Mouse (Mus musculus): ENCODE data around the gene Rab40b. TPM values are rescaled to one million over a fixed set of nuclear protein-coding genes. Genes with fewer than 3 reads are reported as not detected.

Rab40b gene
- total and polyA plus RNA-seq, 2 experiments from 2014 or later: 7.6 to 9.9 TPM

GRCm38 (mm10) chr11:121420830-121421552, 32.9 kb upstream of the Rab40b start, which contains the start of gene Fn3krp:
TSS of gene Fn3krp (plus strand) at chr11:121421401.
- peak within 1 kb of the TSS; percentile 67 for H3K4me3 ChIP-seq (ENCODE audit: low read length)
- no peaks in the 10 kb centered on the region for H3K9me3 ChIP-seq (ENCODE audit: low read length)
- 2% methylated on average over 28 of the region's 28 CpGs for WGBS
- peak; percentile 99 for DNase-seq (ENCODE audit: low spot score)
- peak within 1 kb of the TSS; percentile 65 for H3K9ac ChIP-seq (replicated peaks; ENCODE audit: low read length)
- peak within 1 kb of the TSS; percentile 64; the same call in 1 of the 2 replicates for H3K27ac ChIP-seq
- H3K4me1 ChIP-seq (ENCODE audit: insufficient read depth, low read length): 0 out of 2 replicates have a peak, but pooled peaks cover 9% of the 10 kb centered on the region
- H3K36me3 ChIP-seq (ENCODE audit: insufficient read depth, low read length): no peaks in the 10 kb centered on the region
- H3K27me3 ChIP-seq (ENCODE audit: insufficient read depth, low read length): no peaks in the 10 kb centered on the region
- ATAC-seq: peak; percentile 100
- peak within 1 kb of the TSS; percentile 92 for H3K4me2 ChIP-seq (ENCODE audit: low read depth, low read length)
- TF ChIP-seq CTCF (IDR thresholded peaks at IDR 0.05; ENCODE audit: low read depth): peak; percentile 31; the same call in 1 of the 2 replicates

DNA sequence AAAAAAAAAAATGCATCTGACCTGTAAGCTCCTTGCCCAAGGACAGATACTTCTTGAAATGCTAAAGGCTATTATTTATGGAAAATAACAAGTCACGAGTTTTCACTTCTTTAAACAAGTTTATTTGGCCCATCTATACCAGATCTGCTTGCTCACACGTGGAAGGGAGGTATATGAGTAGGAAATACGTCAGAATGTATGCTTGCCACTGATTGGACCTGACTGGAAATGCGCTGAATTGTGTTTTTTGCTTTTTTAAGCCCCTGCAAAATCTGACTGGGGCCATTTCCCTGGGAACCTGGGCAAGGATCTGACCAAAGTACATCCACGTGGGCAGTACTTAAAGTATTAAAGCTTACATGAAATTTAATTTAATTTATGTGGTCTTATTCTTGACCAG, 32.3 kb upstream of the Rab40b start:
- Histone ChIP-seq H3K27ac (no peak overlapping the region), H3K9me3 (ENCODE audit: low read length) (no peaks in the 10 kb centered on the region), H3K27me3 (ENCODE audit: insufficient read depth, low read length) (no peaks in the 10 kb centered on the region), H3K4me3 (ENCODE audit: low read length) (peak overlapping the region; percentile 67; the same call in 1 of the 2 replicates), H3K36me3 (ENCODE audit: insufficient read depth, low read length) (no peaks in the 10 kb centered on the region), H3K4me2 (ENCODE audit: low read depth, low read length) (peak overlapping the region; percentile 92), H3K9ac (replicated peaks; ENCODE audit: low read length) (peak overlapping the region; percentile 65; the same call in 1 of the 2 replicates), H3K4me1 (ENCODE audit: insufficient read depth, low read length) (0 out of 2 replicates have a peak, but pooled peaks cover 9% of the 10 kb centered on the region)
- WGBS: 52% methylated on average over 5 of the region's 5 CpGs
- ATAC-seq (no peak), DNase-seq (ENCODE audit: low spot score) (no peak)
- TF ChIP-seq CTCF (IDR thresholded peaks at IDR 0.05; ENCODE audit: low read depth): no peak

GRCm38 (mm10) chr11:121418932-121419331, 30.9 kb upstream of the Rab40b start:
- 56% methylated on average over 2 of the region's 2 CpGs for WGBS
- Histone ChIP-seq H3K4me1 (ENCODE audit: insufficient read depth, low read length) (0 out of 2 replicates have a peak, but pooled peaks cover 9% of the 10 kb centered on the region), H3K4me3 (ENCODE audit: low read length) (no peak overlapping the region), H3K9me3 (ENCODE audit: low read length) (no peaks in the 10 kb centered on the region), H3K4me2 (ENCODE audit: low read depth, low read length) (no peak overlapping the region), H3K27me3 (ENCODE audit: insufficient read depth, low read length) (no peaks in the 10 kb centered on the region), H3K27ac (no peak overlapping the region), H3K9ac (replicated peaks; ENCODE audit: low read length) (no peak overlapping the region), H3K36me3 (ENCODE audit: insufficient read depth, low read length) (no peaks in the 10 kb centered on the region)
- ATAC-seq: no peak
- TF ChIP-seq CTCF (IDR thresholded peaks at IDR 0.05; ENCODE audit: low read depth): no peak
- no peak for DNase-seq (ENCODE audit: low spot score)

DNA sequence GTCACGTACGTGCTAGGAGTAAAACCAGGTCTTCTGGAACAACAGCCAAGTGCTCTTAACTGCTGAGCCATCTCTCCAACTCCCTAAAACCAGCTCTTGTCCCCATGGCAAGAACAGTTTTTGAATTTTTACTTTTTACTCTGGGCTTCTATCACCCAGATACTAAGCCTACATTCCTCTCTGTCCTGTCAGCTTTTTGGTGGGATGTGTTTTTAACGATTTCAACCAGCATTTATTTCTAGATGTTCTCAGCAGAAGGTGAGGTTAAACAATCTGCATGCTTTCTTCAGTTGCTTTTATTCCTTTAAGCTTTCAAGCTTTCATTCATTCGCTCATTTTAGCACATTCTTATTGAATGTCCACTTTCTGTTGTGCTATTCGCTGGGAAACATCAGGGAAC, 29.9 kb upstream of the Rab40b start:
- Histone ChIP-seq H3K27ac (no peak overlapping the region), H3K4me1 (ENCODE audit: insufficient read depth, low read length) (0 out of 2 replicates have a peak, but pooled peaks cover 9% of the 10 kb centered on the region), H3K9ac (replicated peaks; ENCODE audit: low read length) (no peak overlapping the region), H3K4me2 (ENCODE audit: low read depth, low read length) (no peak overlapping the region), H3K36me3 (ENCODE audit: insufficient read depth, low read length) (no peaks in the 10 kb centered on the region), H3K4me3 (ENCODE audit: low read length) (no peak overlapping the region), H3K27me3 (ENCODE audit: insufficient read depth, low read length) (no peaks in the 10 kb centered on the region), H3K9me3 (ENCODE audit: low read length) (no peaks in the 10 kb centered on the region)
- 87% methylated on average over 5 of the region's 5 CpGs for WGBS
- TF ChIP-seq CTCF (IDR thresholded peaks at IDR 0.05; ENCODE audit: low read depth): no peak
- no peak for DNase-seq (ENCODE audit: low spot score)
- no peak for ATAC-seq

DNA sequence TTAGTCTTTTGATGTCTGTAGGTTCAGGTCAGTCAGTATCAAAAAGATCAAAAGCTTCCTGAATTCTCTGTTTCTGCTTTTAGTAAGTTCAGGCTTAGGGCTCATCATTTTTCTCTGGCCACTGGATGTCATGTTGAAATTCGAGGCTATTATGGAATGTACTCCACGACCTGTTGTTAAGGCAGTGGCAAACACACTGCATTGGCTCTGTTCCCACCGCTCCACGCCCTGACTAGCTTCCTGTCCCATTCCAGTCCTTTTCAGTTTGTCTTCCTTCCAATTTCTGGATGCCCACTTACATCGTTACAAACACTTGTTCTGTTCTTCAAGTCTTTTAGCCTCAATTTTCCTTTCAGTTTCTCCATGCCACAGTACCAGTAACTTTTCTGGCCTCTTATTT, 27.3 kb upstream of the Rab40b start:
- no peak overlapping the region for H3K9ac ChIP-seq (replicated peaks; ENCODE audit: low read length)
- no peaks in the 10 kb centered on the region for H3K27me3 ChIP-seq (ENCODE audit: insufficient read depth, low read length)
- WGBS: 75% methylated on average over 5 of the region's 5 CpGs
- ATAC-seq (no peak), DNase-seq (ENCODE audit: low spot score) (no peak)
- no peaks in the 10 kb centered on the region for H3K4me1 ChIP-seq (ENCODE audit: insufficient read depth, low read length)
- H3K4me3 ChIP-seq (ENCODE audit: low read length): no peak overlapping the region
- no peak overlapping the region for H3K27ac ChIP-seq
- H3K9me3 ChIP-seq (ENCODE audit: low read length): no peaks in the 10 kb centered on the region
- no peak for TF ChIP-seq CTCF (IDR thresholded peaks at IDR 0.05; ENCODE audit: low read depth)
- no peak overlapping the region for H3K4me2 ChIP-seq (ENCODE audit: low read depth, low read length)
- no peaks in the 10 kb centered on the region for H3K36me3 ChIP-seq (ENCODE audit: insufficient read depth, low read length)

- DNase-seq (ENCODE audit: low spot score) (no peak), ATAC-seq (no peak)
- Histone ChIP-seq H3K4me2 (ENCODE audit: low read depth, low read length) (no peak overlapping the region), H3K4me1 (ENCODE audit: insufficient read depth, low read length) (no peaks in the 10 kb centered on the region), H3K9ac (replicated peaks; ENCODE audit: low read length) (no peak overlapping the region), H3K36me3 (ENCODE audit: insufficient read depth, low read length) (no peaks in the 10 kb centered on the region), H3K27ac (no peak overlapping the region), H3K9me3 (ENCODE audit: low read length) (no peaks in the 10 kb centered on the region), H3K4me3 (ENCODE audit: low read length) (no peak overlapping the region), H3K27me3 (ENCODE audit: insufficient read depth, low read length) (no peaks in the 10 kb centered on the region)
- WGBS: 89% methylated on average over 5 of the region's 5 CpGs
- TF ChIP-seq CTCF (IDR thresholded peaks at IDR 0.05; ENCODE audit: low read depth): no peak
Observed at GRCm38 (mm10) chr11:121414762-121415161, 26.7 kb upstream of the Rab40b start.

Data from hindbrain, postnatal 0 days (tissue).